Mouse (Mus musculus) midbrain, embryonic 13.5 days (tissue): ENCODE results near the gene Susd5. TPM values are rescaled to one million over a fixed set of nuclear protein-coding genes. Genes with fewer than 3 reads are reported as not detected.

ENCODE experiments used
- ATAC-seq: fragments of 200-750 bp; cut with Nextera tagmentation; 2 replicates; pipeline ENCODE4 v1.8.0; 2017; ENCODE audit warnings: mild to moderate bottlenecking, moderate TSS enrichment, moderate library complexity
- H3K27ac ChIP-seq: fragments of 300-500 bp; sonication (generic); 2 replicates; pipeline ENCODE4 v1.5.1; 2015; ENCODE audit warnings: inconsistent platforms, mild to moderate bottlenecking, moderate library complexity
- H3K27me3 ChIP-seq: fragments of 300-500 bp; sonication (generic); 2 replicates; pipeline ENCODE4 v1.6.1; 2015; ENCODE audit warnings: mild to moderate bottlenecking, inconsistent platforms
- H3K36me3 ChIP-seq: fragments of 300-500 bp; sonication (generic); 2 replicates; pipeline ENCODE4 v1.6.1; 2015; ENCODE audit warnings: mild to moderate bottlenecking, inconsistent platforms
- H3K4me1 ChIP-seq: fragments of 300-500 bp; sonication (generic); replicated peaks from 2 replicates; pipeline ENCODE4 v1.6.1; 2015; ENCODE audit warnings: inconsistent platforms
- H3K4me2 ChIP-seq: fragments of 300-500 bp; sonication (generic); replicated peaks from 2 replicates; pipeline ENCODE4 v1.6.1; 2015; ENCODE audit warnings: moderate library complexity, mild to moderate bottlenecking, inconsistent platforms
- H3K4me3 ChIP-seq: fragments of 300-500 bp; sonication (generic); replicated peaks from 2 replicates; pipeline ENCODE4 v1.5.1; 2015; ENCODE audit warnings: mild to moderate bottlenecking, inconsistent platforms
- H3K9ac ChIP-seq: fragments of 300-500 bp; sonication (generic); replicated peaks from 2 replicates; pipeline ENCODE4 v1.6.1; 2015; ENCODE audit warnings: mild to moderate bottlenecking, inconsistent platforms
- H3K9me3 ChIP-seq: fragments of 300-500 bp; sonication (generic); 2 replicates; pipeline ENCODE4 v1.6.1; 2016; ENCODE audit warnings: mild to moderate bottlenecking, inconsistent platforms
- WGBS: fragments of 180-500 bp; shearing (Covaris S2); methylation state at CpG from one replicate; pipeline ENCODE4 v1.1.7; 2015; 5-methylcytosine and 5-hydroxymethylcytosine counted together
- polyA plus RNA-seq: library from polyadenylated mRNA; unstranded; fragments of >200 nt; fragmentation: Nextera tagmentation; extraction: Ambion mirVana; gene quantifications from 2 replicates; pipeline ENCODE4 v1.2.1, GENCODE M21; 2015

Susd5 gene
- polyA plus RNA-seq, 1 experiment from 2014 or later: 0.31 TPM

DNA sequence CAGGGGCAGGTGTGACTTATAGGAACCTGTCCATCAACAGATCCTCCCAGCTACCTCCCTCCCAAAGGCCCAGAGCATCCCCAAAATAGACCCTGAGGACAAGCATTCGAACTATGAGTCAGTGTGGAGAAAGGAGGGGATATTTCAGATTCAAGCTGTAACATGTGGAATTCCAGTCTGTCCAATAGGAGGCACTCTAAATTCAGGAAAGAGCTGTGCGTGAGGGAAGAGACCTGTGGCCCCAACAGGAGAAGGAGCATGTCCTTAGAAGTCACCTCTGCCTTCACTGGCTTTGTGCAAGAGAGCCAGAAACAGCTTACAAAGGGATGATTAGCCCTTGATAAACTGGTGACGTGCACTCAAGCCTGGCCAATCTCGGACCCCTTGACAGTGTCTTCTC, 16.0 kb upstream of the Susd5 start:
- H3K27ac ChIP-seq: no peak overlapping the region
- H3K27me3 ChIP-seq: no peaks in the 10 kb centered on the region
- no peaks in the 10 kb centered on the region for H3K9me3 ChIP-seq
- no peak overlapping the region for H3K4me3 ChIP-seq
- WGBS: 70% methylated on average over 4 of the region's 4 CpGs
- no peak overlapping the region for H3K4me2 ChIP-seq
- no peak for ATAC-seq
- H3K9ac ChIP-seq: no peak overlapping the region
- no peaks in the 10 kb centered on the region for H3K36me3 ChIP-seq
- 0 out of 2 replicates have a peak, but pooled peaks cover 2% of the 10 kb centered on the region for H3K4me1 ChIP-seq

- Histone ChIP-seq H3K4me2 (no peak overlapping the region), H3K36me3 (no peaks in the 10 kb centered on the region), H3K9ac (no peak overlapping the region), H3K27me3 (no peaks in the 10 kb centered on the region), H3K9me3 (no peaks in the 10 kb centered on the region), H3K27ac (no peak overlapping the region), H3K4me3 (no peak overlapping the region), H3K4me1 (0 out of 2 replicates have a peak, but pooled peaks cover 2% of the 10 kb centered on the region)
- 51% methylated on average over 6 of the region's 6 CpGs for WGBS
- no peak for ATAC-seq
Measured at GRCm38 (mm10) chr9:114042490-114042889, 14.4 kb upstream of the Susd5 start.

GRCm38 (mm10) chr9:114044446-114044845, 12.5 kb upstream of the Susd5 start:
- Histone ChIP-seq H3K27me3 (no peaks in the 10 kb centered on the region), H3K9me3 (no peaks in the 10 kb centered on the region), H3K27ac (no peak overlapping the region), H3K4me2 (no peak overlapping the region), H3K4me3 (no peak overlapping the region), H3K9ac (no peak overlapping the region), H3K36me3 (no peaks in the 10 kb centered on the region), H3K4me1 (0 out of 2 replicates have a peak, but pooled peaks cover 2% of the 10 kb centered on the region)
- 60% methylated on average over 3 of the region's 3 CpGs for WGBS
- no peak for ATAC-seq

DNA sequence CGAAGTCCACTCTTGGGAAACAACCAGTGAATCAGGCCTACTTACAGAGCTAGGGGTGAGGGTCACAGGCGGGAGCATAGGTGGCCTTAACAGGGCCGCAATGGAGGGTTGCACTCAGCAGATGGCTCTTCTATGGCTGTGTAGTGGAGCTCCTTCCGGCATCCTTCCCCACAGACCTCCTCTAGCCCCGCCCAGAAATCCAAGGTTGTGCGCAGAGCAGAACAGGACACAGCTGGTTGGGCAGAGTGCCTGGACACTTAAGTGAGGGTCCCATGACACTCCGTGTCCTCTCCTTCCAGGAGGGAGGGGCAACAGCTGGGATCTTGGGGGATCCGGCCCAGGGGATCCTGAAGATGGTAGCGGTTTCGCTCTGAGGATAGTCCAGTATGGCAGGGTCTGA, 10.9 kb upstream of the Susd5 start, which contains the start of gene Fbxl2:
Fbxl2 (minus strand) TSS at position 164 of the 400 bp plus-strand sequence.
- no peak within 1 kb of the TSS for H3K9ac ChIP-seq
- no peak within 1 kb of the TSS for H3K4me2 ChIP-seq
- 0 out of 2 replicates have a peak, but pooled peaks cover 2% of the 10 kb centered on the region for H3K4me1 ChIP-seq
- no peaks in the 10 kb centered on the region for H3K27me3 ChIP-seq
- H3K36me3 ChIP-seq: no peaks in the 10 kb centered on the region
- ATAC-seq: no peak
- no peak within 1 kb of the TSS for H3K27ac ChIP-seq
- no peak within 1 kb of the TSS for H3K4me3 ChIP-seq
- WGBS: 86% methylated on average over 10 of the region's 10 CpGs
- H3K9me3 ChIP-seq: no peaks in the 10 kb centered on the region

DNA sequence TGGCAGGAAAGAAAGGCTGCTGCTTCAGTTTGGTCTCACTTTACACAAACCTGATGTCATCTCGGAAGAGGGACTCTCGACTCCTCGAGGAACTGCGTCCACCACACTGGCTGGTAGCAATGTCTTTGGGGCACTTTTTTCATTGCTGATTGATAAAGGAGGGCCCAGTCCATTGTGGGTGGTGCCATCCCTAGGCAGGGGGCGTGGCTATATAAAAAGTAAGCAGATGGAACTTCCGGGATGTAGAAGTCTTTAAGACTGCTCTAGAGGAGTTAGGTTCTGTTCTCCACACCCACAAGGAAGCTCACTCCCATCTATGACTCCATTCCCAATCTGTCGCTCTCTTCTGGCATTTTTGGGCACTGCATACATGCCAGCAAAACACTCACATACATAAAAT, 10.3 kb upstream of the Susd5 start:
- WGBS: 94% methylated on average over 7 of the region's 7 CpGs
- Histone ChIP-seq H3K27ac (no peak overlapping the region), H3K27me3 (no peaks in the 10 kb centered on the region), H3K9me3 (no peaks in the 10 kb centered on the region), H3K4me1 (0 out of 2 replicates have a peak, but pooled peaks cover 2% of the 10 kb centered on the region), H3K36me3 (no peaks in the 10 kb centered on the region), H3K9ac (no peak overlapping the region), H3K4me3 (no peak overlapping the region), H3K4me2 (no peak overlapping the region)
- no peak for ATAC-seq

DNA sequence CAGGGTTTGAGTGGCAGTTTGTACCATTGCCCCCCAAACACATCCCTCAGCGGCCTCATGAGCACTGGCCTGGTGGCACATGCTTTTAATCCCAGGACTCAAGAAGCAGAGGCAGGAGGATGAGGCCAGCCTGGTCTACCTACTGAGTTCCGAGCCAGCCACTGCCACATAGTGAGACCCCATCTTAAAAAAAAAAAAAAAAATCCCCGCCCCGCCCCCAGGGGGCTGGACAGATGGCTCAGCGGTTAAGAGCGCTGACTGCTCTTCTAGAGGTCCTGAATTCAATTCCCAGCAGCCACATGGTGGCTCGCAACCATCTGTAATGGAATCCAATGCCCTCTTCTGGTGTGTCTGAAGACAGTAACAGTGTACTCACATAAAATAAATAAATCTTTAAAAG, 6.8 kb upstream of the Susd5 start:
- H3K4me2 ChIP-seq: no peak overlapping the region
- ATAC-seq: no peak
- no peak overlapping the region for H3K9ac ChIP-seq
- peaks cover 4% of the 10 kb centered on the region; the same call in 1 of the 2 replicates for H3K27me3 ChIP-seq
- no peaks in the 10 kb centered on the region for H3K36me3 ChIP-seq
- no peaks in the 10 kb centered on the region for H3K4me1 ChIP-seq
- 87% methylated on average over 7 of the region's 7 CpGs for WGBS
- no peaks in the 10 kb centered on the region for H3K9me3 ChIP-seq
- no peak overlapping the region for H3K27ac ChIP-seq
- H3K4me3 ChIP-seq: no peak overlapping the region

DNA sequence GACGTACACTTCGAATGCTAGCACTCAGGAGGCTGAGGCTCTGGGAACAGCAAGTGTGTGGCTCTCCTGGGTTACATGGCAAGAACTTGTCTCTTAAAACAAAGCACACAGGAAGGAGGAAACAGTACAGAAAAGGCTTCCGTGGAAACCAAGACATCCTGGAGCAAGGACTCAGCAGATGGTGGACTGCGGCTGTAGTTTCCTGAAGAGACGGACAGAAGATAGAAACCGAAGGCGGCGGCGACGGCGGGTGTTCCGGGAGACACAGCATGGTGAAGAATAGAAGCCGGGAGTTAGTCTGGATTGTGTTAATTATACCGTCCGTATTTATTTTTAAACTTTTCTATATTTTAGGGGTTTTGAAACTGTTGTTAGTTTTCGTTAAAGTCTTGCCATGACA, 6.2 kb upstream of the Susd5 start:
- Histone ChIP-seq H3K4me2 (no peak overlapping the region), H3K9me3 (no peaks in the 10 kb centered on the region), H3K4me1 (no peaks in the 10 kb centered on the region), H3K27ac (no peak overlapping the region), H3K9ac (no peak overlapping the region), H3K36me3 (no peaks in the 10 kb centered on the region), H3K4me3 (no peak overlapping the region), H3K27me3 (peaks cover 9% of the 10 kb centered on the region)
- WGBS: 89% methylated on average over 16 of the region's 16 CpGs
- no peak for ATAC-seq

DNA sequence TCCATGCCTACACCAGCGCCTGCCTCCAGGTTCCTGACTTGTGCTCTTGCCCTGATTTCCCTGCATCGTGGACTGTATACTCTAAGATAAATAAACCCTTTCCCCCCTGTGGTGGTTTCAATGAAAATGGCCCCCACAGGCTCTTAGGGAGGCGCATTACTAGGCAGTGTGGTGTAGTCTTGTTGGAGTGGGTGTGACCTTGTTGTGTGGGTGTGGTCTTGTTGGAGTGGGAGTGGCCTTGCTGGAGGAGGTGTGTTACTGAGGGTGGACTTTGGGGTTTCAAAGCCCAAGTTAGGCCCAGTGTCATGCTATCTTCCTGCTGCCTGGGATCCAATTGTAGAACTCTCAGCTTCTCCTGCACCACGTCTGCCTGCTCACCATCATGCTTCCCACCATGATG, 4.9 kb upstream of the Susd5 start:
- Histone ChIP-seq H3K9ac (no peak overlapping the region), H3K9me3 (no peaks in the 10 kb centered on the region), H3K36me3 (no peaks in the 10 kb centered on the region), H3K4me2 (no peak overlapping the region), H3K4me1 (peaks cover 2% of the 10 kb centered on the region; the same call in 1 of the 2 replicates), H3K27me3 (peaks cover 22% of the 10 kb centered on the region), H3K4me3 (no peak overlapping the region), H3K27ac (no peak overlapping the region)
- 83% methylated on average over 4 of the region's 4 CpGs for WGBS
- ATAC-seq: no peak

DNA sequence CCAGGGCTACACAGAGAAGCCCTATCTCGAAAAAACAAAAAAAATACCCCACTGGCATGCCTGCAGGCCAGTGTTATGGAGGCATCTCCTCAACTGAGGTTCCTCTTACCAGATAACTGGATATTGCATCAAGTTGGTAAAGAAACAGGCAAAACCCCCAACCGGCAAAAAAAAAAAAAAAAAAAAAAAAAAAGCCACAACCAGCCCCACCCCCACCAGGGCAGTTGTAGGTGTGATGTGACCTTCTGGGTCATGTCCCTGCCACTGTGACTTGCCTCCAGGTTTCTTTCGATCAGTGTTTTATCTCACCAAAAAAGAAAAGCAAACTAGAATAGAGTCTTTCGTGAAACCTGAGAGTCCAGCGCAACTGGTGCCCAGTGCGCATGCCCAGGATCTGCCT, 4.1 kb upstream of the Susd5 start:
- Histone ChIP-seq H3K9ac (no peak overlapping the region), H3K36me3 (no peaks in the 10 kb centered on the region), H3K4me1 (peaks cover 10% of the 10 kb centered on the region), H3K4me3 (no peak overlapping the region), H3K9me3 (no peaks in the 10 kb centered on the region), H3K27ac (no peak overlapping the region), H3K27me3 (peaks cover 30% of the 10 kb centered on the region), H3K4me2 (no peak overlapping the region)
- WGBS: 88% methylated on average over 6 of the region's 6 CpGs
- no peak for ATAC-seq

DNA sequence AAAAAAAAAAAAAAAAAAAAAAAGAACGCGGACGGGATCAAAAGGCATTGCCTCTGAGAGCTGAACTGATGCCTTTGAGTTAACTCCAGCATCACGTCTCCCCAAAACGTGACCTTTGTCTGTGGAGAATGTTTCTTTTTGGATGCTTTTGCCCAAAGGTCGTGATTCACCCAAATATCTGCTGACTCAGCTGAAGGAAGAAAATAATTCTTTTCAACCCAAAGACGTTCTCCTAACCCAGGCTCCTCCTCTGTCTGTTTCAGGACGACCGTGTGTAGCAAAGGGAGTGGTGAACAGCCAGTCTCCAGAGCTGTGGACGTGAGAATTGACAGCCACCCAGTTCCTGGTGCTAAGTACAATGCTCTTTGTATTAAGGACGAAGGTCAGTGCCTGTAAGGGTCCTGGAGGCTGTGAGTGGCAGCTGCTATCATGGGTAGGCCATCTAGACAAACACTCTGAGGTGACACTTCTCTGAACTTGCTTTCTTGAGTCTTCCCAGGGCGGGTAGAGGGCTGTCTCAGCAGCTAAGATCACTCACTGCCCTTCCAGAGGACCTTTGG, 11.6 kb downstream of the Susd5 start:
- H3K4me1 ChIP-seq: no peaks in the 10 kb centered on the region
- H3K27ac ChIP-seq: no peak overlapping the region
- H3K4me3 ChIP-seq: no peak overlapping the region
- H3K9ac ChIP-seq: no peak overlapping the region
- H3K27me3 ChIP-seq: no peaks in the 10 kb centered on the region
- no peak overlapping the region for H3K4me2 ChIP-seq
- WGBS: 57% methylated on average over 12 of the region's 12 CpGs
- H3K9me3 ChIP-seq: no peaks in the 10 kb centered on the region
- H3K36me3 ChIP-seq: no peaks in the 10 kb centered on the region
- no peak for ATAC-seq

DNA sequence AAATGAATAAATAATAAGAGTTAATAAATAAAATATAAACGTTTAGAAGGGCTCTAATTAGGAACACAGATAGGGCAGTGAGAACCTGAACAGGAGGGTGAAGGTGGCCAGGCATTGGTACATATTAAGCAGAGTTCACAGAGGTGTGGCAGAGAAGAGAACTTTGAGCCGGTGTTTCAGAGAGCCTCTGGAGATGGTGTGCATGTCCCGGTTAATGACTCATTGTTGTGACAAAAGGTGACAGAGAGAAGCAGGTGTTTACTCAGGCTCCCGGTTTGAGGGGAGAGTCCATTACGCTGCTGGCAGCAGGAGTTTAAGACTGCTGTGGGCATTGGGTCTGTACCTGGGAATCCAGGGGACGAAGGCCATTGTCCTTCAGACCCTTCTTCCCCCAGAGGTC, 12.4 kb downstream of the Susd5 start:
- Histone ChIP-seq H3K9me3 (no peaks in the 10 kb centered on the region), H3K4me2 (no peak overlapping the region), H3K27ac (no peak overlapping the region), H3K36me3 (no peaks in the 10 kb centered on the region), H3K9ac (no peak overlapping the region), H3K27me3 (no peaks in the 10 kb centered on the region), H3K4me3 (no peak overlapping the region), H3K4me1 (no peaks in the 10 kb centered on the region)
- ATAC-seq: no peak
- 77% methylated on average over 6 of the region's 6 CpGs for WGBS

DNA sequence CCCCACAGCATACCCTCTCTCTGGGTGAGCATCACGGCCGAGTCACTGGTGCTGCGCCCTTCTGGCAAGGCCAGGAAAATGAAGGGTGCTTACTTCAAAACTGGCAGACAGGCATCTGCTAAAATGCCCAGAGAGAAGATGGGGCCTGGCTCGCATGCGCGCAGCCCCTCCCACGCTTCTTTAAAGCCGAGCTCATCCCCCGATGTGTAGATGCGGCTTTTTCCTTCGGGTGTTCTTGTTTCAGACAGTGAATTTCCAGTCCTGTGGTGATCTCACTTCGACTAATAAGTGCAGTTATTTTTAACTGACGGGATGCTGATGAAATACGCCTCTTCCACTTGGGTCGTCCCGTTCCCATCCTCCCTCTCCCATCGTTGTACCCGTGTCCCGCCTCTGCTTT, 16.7 kb downstream of the Susd5 start:
- H3K4me1 ChIP-seq: no peaks in the 10 kb centered on the region
- H3K27me3 ChIP-seq: no peaks in the 10 kb centered on the region
- H3K36me3 ChIP-seq: no peaks in the 10 kb centered on the region
- 91% methylated on average over 19 of the region's 19 CpGs for WGBS
- ATAC-seq: no peak
- no peak overlapping the region for H3K9ac ChIP-seq
- H3K4me2 ChIP-seq: no peak overlapping the region
- H3K4me3 ChIP-seq: no peak overlapping the region
- no peaks in the 10 kb centered on the region for H3K9me3 ChIP-seq
- H3K27ac ChIP-seq: no peak overlapping the region

- WGBS: 89% methylated on average over 3 of the region's 3 CpGs
Measured at GRCm38 (mm10) chr9:114086422-114086821, 29.5 kb downstream of the Susd5 start.

More at GRCm38 (mm10) chr9:114086422-114086821, 29.5 kb downstream of the Susd5 start:
- no peaks in the 10 kb centered on the region for H3K4me1 ChIP-seq
- H3K9ac ChIP-seq: no peak overlapping the region
- no peaks in the 10 kb centered on the region for H3K36me3 ChIP-seq
- H3K9me3 ChIP-seq: no peaks in the 10 kb centered on the region
- H3K27me3 ChIP-seq: no peaks in the 10 kb centered on the region
- ATAC-seq: no peak
- H3K4me3 ChIP-seq: no peak overlapping the region
- no peak overlapping the region for H3K27ac ChIP-seq
- no peak overlapping the region for H3K4me2 ChIP-seq
